Mouse (Mus musculus): ENCODE data around the gene Xiap. TPM values are rescaled to one million over a fixed set of nuclear protein-coding genes. Genes with fewer than 3 reads are reported as not detected.
A peak's percentile ranks its signal among the peaks of the same experiment; 100 is the strongest.
"Not testable (repeated sequence)": the region's sequence is repeated elsewhere in the genome, so short reads cannot be mapped to it uniquely, and the experiment has no call there.

Xiap gene
- polyA plus RNA-seq (2015; fragmentation: Nextera tagmentation; extraction: Ambion mirVana) = 14.2 and 15.0 TPM in 2 replicates

DNA sequence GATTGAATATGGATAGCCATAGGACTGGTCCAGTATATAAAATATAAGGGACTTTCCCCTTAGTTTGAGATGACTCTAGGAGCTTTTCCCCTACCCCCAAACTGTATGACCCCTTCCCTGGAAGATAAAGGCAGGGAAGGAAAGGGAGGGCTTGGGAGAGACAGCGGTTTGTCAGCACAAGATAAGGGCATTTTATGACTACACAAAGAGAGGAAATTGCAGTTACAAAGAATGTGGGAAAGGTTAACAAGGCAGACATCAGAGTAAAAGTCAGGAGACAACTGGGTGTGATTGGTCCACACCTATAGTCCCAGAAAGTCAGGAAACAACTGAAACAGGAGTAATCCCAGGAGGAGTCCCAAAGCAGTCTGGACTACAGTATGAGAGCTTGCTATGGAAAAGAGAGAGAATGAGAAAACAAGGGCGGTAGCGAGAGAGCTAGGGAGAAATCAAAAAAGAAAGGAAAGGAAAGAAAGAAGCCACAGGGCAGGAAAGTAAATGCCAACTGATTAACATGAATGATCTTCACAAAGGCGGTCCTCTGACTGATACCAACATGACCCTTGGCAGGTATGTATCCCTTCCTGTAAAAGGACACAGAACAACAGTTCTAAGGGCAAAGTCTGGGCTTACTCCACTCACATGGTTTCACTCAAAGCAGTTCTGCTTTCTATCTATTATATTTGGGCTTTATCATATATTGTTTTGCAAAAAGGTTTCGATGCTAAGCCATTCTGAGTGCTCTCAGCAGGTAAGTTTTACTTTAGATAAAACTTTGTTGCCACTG is at the start of gene Xiap:
TSS of gene Xiap (plus strand) at position 398 of the 787 bp plus-strand sequence.
- H3K36me3 ChIP-seq (ENCODE audit: control insufficient read depth, insufficient read depth) = no peaks in the 10 kb centered on the region
- TF ChIP-seq CTCF (IDR thresholded peaks at IDR 0.05; ENCODE audit: low read depth) = no peak
- no peaks in the 10 kb centered on the region for H3K4me1 ChIP-seq (replicated peaks; ENCODE audit: control insufficient read depth, insufficient read depth, low read length)
- H3K9ac ChIP-seq (ENCODE audit: low read depth, low read length) = no peak within 1 kb of the TSS
- H3K27ac ChIP-seq (ENCODE audit: low read depth, low read length) = peak within 1 kb of the TSS; percentile 57
- no peak within 1 kb of the TSS for H3K4me3 ChIP-seq (ENCODE audit: low read depth, low read length)
- ATAC-seq = peak; percentile 88
- H3K4me2 ChIP-seq (replicated peaks; ENCODE audit: low read depth) = peak within 1 kb of the TSS; percentile 17
- no peaks in the 10 kb centered on the region for H3K9me3 ChIP-seq (ENCODE audit: control insufficient read depth)
- WGBS = 50% methylated on average over 5 of the region's 5 CpGs
- H3K27me3 ChIP-seq (replicated peaks; ENCODE audit: control insufficient read depth, insufficient read depth, low read length) = no peaks in the 10 kb centered on the region

GRCm38 (mm10) chrX:42012677-42013208 is 46.7 kb upstream of the Xiap start:
- no peaks in the 10 kb centered on the region for H3K36me3 ChIP-seq (ENCODE audit: control insufficient read depth, insufficient read depth)
- H3K27ac ChIP-seq (ENCODE audit: low read depth, low read length) = no peak overlapping the region
- no peaks in the 10 kb centered on the region for H3K9me3 ChIP-seq (ENCODE audit: control insufficient read depth)
- no peak overlapping the region for H3K4me3 ChIP-seq (ENCODE audit: low read depth, low read length)
- WGBS = 90% methylated on average over 2 of the region's 2 CpGs
- ATAC-seq = no peak
- no peaks in the 10 kb centered on the region for H3K27me3 ChIP-seq (replicated peaks; ENCODE audit: control insufficient read depth, insufficient read depth, low read length)
- no peak overlapping the region for H3K9ac ChIP-seq (ENCODE audit: low read depth, low read length)
- no peaks in the 10 kb centered on the region for H3K4me1 ChIP-seq (replicated peaks; ENCODE audit: control insufficient read depth, insufficient read depth, low read length)
- TF ChIP-seq CTCF (IDR thresholded peaks at IDR 0.05; ENCODE audit: low read depth) = no peak
- no peak overlapping the region for H3K4me2 ChIP-seq (replicated peaks; ENCODE audit: low read depth)

- Histone ChIP-seq H3K36me3 (ENCODE audit: control insufficient read depth, insufficient read depth) (no peaks in the 10 kb centered on the region), H3K4me2 (replicated peaks; ENCODE audit: low read depth) (no peak overlapping the region), H3K27me3 (replicated peaks; ENCODE audit: control insufficient read depth, insufficient read depth, low read length) (no peaks in the 10 kb centered on the region), H3K9me3 (ENCODE audit: control insufficient read depth) (no peaks in the 10 kb centered on the region), H3K9ac (ENCODE audit: low read depth, low read length) (no peak overlapping the region), H3K4me3 (ENCODE audit: low read depth, low read length) (no peak overlapping the region), H3K4me1 (replicated peaks; ENCODE audit: control insufficient read depth, insufficient read depth, low read length) (no peaks in the 10 kb centered on the region), H3K27ac (ENCODE audit: low read depth, low read length) (no peak overlapping the region)
- WGBS = 51% methylated on average over 3 of the region's 3 CpGs
- ATAC-seq = no peak
- no peak for TF ChIP-seq CTCF (IDR thresholded peaks at IDR 0.05; ENCODE audit: low read depth)
Observed at GRCm38 (mm10) chrX:42013776-42014175, 45.7 kb upstream of the Xiap start.

DNA sequence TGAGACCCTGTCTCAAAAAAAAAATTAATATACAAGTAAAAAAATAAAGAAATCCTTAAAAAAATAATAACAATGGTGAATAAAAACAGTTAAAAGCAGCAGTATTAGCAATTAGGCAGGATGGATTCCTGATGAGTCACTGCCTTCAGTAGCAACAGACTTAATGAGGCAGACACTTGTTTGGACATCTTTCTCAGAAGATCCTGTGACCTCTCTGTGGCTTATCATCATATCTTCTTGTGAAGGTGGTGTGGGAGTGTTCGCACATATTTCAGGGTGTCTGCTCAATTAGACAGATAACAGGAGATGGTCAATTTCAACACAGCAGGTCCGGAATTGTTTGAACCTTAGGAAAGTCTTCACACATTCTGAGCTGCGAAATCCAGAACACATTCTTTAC is 45.0 kb upstream of the Xiap start:
- Histone ChIP-seq H3K9ac (ENCODE audit: low read depth, low read length) (no peak overlapping the region), H3K36me3 (ENCODE audit: control insufficient read depth, insufficient read depth) (no peaks in the 10 kb centered on the region), H3K4me2 (replicated peaks; ENCODE audit: low read depth) (no peak overlapping the region), H3K27me3 (replicated peaks; ENCODE audit: control insufficient read depth, insufficient read depth, low read length) (no peaks in the 10 kb centered on the region), H3K27ac (ENCODE audit: low read depth, low read length) (no peak overlapping the region), H3K4me1 (replicated peaks; ENCODE audit: control insufficient read depth, insufficient read depth, low read length) (no peaks in the 10 kb centered on the region), H3K4me3 (ENCODE audit: low read depth, low read length) (no peak overlapping the region), H3K9me3 (ENCODE audit: control insufficient read depth) (no peaks in the 10 kb centered on the region)
- no peak for TF ChIP-seq CTCF (IDR thresholded peaks at IDR 0.05; ENCODE audit: low read depth)
- WGBS = 83% methylated on average over 3 of the region's 3 CpGs
- no peak for ATAC-seq

GRCm38 (mm10) chrX:42018030-42018429 is 41.4 kb upstream of the Xiap start:
- WGBS = 70% methylated on average over 1 of the region's 1 CpGs
- no peaks in the 10 kb centered on the region for H3K36me3 ChIP-seq (ENCODE audit: control insufficient read depth, insufficient read depth)

GRCm38 (mm10) chrX:42019441-42019840 is 40.0 kb upstream of the Xiap start:
- Histone ChIP-seq H3K9me3 (ENCODE audit: control insufficient read depth) (no peaks in the 10 kb centered on the region), H3K4me3 (ENCODE audit: low read depth, low read length) (no peak overlapping the region), H3K9ac (ENCODE audit: low read depth, low read length) (no peak overlapping the region), H3K36me3 (ENCODE audit: control insufficient read depth, insufficient read depth) (no peaks in the 10 kb centered on the region), H3K4me1 (replicated peaks; ENCODE audit: control insufficient read depth, insufficient read depth, low read length) (no peaks in the 10 kb centered on the region), H3K27me3 (replicated peaks; ENCODE audit: control insufficient read depth, insufficient read depth, low read length) (no peaks in the 10 kb centered on the region), H3K4me2 (replicated peaks; ENCODE audit: low read depth) (no peak overlapping the region), H3K27ac (ENCODE audit: low read depth, low read length) (no peak overlapping the region)
- whole genome bisulfite sequencing = 53% methylated on average over 2 of the region's 2 CpGs
- ATAC-seq = no peak
- 0 out of 2 replicates have a peak, but pooled peaks have one; percentile 2 for TF ChIP-seq CTCF (IDR thresholded peaks at IDR 0.05; ENCODE audit: low read depth)

More at GRCm38 (mm10) chrX:42018030-42018429, 41.4 kb upstream of the Xiap start:
- H3K27ac ChIP-seq (ENCODE audit: low read depth, low read length) = no peak overlapping the region
- H3K4me1 ChIP-seq (replicated peaks; ENCODE audit: control insufficient read depth, insufficient read depth, low read length) = no peaks in the 10 kb centered on the region
- no peaks in the 10 kb centered on the region for H3K27me3 ChIP-seq (replicated peaks; ENCODE audit: control insufficient read depth, insufficient read depth, low read length)
- H3K9me3 ChIP-seq (ENCODE audit: control insufficient read depth) = no peaks in the 10 kb centered on the region
- TF ChIP-seq CTCF (IDR thresholded peaks at IDR 0.05; ENCODE audit: low read depth) = peak; percentile 39; the same call in 1 of the 2 replicates
- H3K4me3 ChIP-seq (ENCODE audit: low read depth, low read length) = no peak overlapping the region
- ATAC-seq = no peak
- no peak overlapping the region for H3K4me2 ChIP-seq (replicated peaks; ENCODE audit: low read depth)
- H3K9ac ChIP-seq (ENCODE audit: low read depth, low read length) = no peak overlapping the region

DNA sequence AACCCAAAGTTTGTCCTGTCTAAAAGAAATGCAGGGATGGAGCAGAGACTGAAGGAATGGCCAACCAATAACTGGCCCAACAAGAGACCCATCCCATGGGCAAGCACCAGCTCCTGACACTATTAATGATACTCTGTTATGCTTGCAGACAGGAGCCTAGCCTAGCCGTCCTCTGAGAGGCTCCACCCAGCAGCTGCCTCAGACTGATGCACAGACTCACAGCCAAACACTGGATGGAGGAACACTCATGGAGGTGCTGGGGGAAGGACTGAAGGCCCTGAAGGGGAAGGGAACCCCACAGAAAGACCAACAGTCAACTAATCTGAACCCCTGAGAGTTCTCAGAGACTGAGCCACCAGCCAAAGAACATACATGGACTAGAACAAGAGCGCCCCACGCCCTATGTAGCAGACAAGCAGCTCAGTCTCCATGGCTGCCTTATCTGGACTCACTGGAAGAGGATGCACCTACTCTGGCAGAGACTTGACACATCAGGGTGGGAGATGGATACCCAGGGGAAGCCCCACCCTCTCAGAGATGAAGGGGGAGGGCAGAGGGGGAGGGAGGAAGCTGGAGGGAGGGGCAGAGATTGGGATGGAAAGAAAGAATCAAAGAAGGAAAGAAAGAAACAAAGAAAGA is 33.6 kb upstream of the Xiap start:
- H3K9ac ChIP-seq (ENCODE audit: low read depth, low read length); H3K27me3 ChIP-seq (replicated peaks; ENCODE audit: control insufficient read depth, insufficient read depth, low read length); H3K9me3 ChIP-seq (ENCODE audit: control insufficient read depth); H3K27ac ChIP-seq (ENCODE audit: low read depth, low read length); H3K36me3 ChIP-seq (ENCODE audit: control insufficient read depth, insufficient read depth); H3K4me1 ChIP-seq (replicated peaks; ENCODE audit: control insufficient read depth, insufficient read depth, low read length); H3K4me3 ChIP-seq (ENCODE audit: low read depth, low read length); ATAC-seq; H3K4me2 ChIP-seq (replicated peaks; ENCODE audit: low read depth): not testable (repeated sequence)
- WGBS = 100% methylated on average over 1 of the region's 3 CpGs

GRCm38 (mm10) chrX:42026981-42027380 is 32.5 kb upstream of the Xiap start:
- not testable (repeated sequence) for H3K4me1 ChIP-seq (replicated peaks; ENCODE audit: control insufficient read depth, insufficient read depth, low read length); H3K4me2 ChIP-seq (replicated peaks; ENCODE audit: low read depth); H3K36me3 ChIP-seq (ENCODE audit: control insufficient read depth, insufficient read depth); H3K4me3 ChIP-seq (ENCODE audit: low read depth, low read length); H3K27ac ChIP-seq (ENCODE audit: low read depth, low read length); ATAC-seq; H3K9me3 ChIP-seq (ENCODE audit: control insufficient read depth); H3K9ac ChIP-seq (ENCODE audit: low read depth, low read length); H3K27me3 ChIP-seq (replicated peaks; ENCODE audit: control insufficient read depth, insufficient read depth, low read length)
- 73% methylated on average over 2 of the region's 2 CpGs for WGBS
